Mouse (Mus musculus): ENCODE results near the gene Dlg2. TPM values are rescaled to one million over a fixed set of nuclear protein-coding genes. Genes with fewer than 3 reads are reported as not detected.

Dlg2 gene
- polyA plus RNA-seq, 1 experiment from 2014 or later, result 30.0 TPM

DNA sequence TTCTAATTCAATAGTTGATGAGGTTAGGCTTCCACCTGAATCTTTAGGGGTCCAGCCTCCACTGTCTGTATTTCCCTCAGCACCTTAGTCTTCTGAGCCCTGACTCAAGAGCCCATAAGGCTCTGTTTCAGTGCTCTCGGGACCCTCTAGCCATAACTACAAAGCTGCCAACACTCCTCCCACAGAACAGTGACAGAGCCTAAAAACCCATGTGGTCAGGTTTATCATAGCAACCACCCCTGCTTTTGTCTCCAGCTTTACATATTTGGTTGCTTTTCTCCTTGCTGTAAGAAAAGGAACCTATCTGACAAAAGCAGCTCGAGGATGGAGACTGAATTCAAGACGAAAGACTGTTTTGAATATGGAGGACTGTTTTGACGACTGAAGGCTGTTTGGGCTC is 765.2 kb downstream of the Dlg2 start:
- no peaks in the 10 kb centered on the region for H3K4me1 ChIP-seq (replicated peaks; ENCODE audit: control insufficient read depth, insufficient read depth, low read length)
- no peaks in the 10 kb centered on the region for H3K27me3 ChIP-seq (ENCODE audit: control insufficient read depth, insufficient read depth, low read length)
- H3K4me2 ChIP-seq (replicated peaks), result no peak overlapping the region
- DNase-seq (ENCODE audit: low spot score) (no peak), ATAC-seq (ENCODE audit: low FRiP score) (no peak)
- no peak overlapping the region for H3K9ac ChIP-seq
- H3K36me3 ChIP-seq (replicated peaks; ENCODE audit: control insufficient read depth, insufficient read depth), result no peaks in the 10 kb centered on the region
- no peak overlapping the region for H3K27ac ChIP-seq
- 72% methylated on average over 4 of the region's 4 CpGs for WGBS
- H3K9me3 ChIP-seq (ENCODE audit: control insufficient read depth, low read length), result no peaks in the 10 kb centered on the region
- H3K4me3 ChIP-seq (replicated peaks; ENCODE audit: low read length), result no peak overlapping the region

DNA sequence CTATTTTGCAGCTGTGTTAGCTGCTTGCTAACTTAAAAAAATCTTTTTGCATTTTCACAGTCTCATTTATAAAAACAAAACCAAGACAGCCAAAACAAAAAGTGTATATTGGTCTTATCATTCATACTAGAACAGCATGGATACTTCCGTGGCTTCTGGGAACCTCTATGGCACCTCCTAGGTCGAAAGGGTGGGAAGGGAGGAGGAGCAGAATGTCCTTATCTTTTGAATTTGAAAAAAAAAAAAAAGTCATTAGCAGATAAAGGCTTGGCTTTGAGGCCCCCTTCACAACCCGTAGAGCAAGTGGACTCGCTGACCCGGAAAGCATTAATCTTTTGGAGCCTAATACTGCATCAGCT is 785.2 kb downstream of the Dlg2 start:
- H3K9me3 ChIP-seq (ENCODE audit: control insufficient read depth, low read length), result no peaks in the 10 kb centered on the region

DNA sequence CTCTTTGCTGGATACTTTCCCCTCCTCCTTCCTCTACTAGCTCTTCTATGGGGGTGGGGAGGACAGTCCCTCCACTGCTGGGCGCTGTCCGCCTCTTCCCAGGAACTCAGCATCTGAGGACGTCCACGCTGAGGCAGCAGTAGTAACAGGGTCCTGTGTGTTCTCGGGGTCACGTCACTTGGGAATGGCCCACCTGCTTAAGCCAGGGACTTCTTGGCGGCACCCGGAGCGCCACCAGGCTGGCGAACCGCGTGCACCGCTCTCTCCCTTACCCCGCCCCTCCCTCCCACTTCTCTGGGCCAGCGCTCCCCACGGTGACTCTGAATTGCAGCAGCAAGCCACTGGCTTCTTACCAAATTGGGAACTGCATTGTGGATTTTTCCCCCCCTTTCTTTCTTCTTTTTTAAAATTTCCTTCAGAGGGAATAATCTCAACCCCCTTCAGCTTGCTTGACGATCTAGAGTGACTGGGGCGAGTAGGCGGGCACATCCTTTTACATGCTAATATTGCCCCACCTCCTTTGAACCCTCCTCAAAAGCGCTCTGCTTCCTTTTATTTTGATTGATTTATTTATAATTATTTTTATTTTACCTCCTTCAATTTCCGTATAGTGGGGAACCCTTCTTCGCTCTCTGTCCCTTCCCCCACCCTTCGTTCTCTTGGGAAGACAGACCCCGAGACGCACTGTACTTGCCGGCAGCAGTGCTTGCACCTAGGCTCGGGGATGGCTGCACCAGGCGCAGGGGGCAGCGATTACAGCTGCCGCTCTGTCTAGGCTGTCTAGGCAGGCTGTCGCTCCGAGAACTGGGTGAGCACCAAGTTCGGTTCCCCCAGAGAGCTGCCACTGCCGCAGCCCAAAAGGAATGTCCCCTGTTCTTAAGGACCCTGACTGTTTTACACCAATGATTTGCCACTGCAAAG is 785.8 kb downstream of the Dlg2 start:
- Histone ChIP-seq H3K4me3 (replicated peaks; ENCODE audit: low read length) (peak overlapping the region; percentile 44), H3K9ac (peak overlapping the region; percentile 65), H3K4me1 (replicated peaks; ENCODE audit: control insufficient read depth, insufficient read depth, low read length) (no peaks in the 10 kb centered on the region), H3K4me2 (replicated peaks) (peak overlapping the region; percentile 67), H3K27me3 (ENCODE audit: control insufficient read depth, insufficient read depth, low read length) (no peaks in the 10 kb centered on the region), H3K36me3 (replicated peaks; ENCODE audit: control insufficient read depth, insufficient read depth) (no peaks in the 10 kb centered on the region), H3K27ac (peak overlapping the region; percentile 21), H3K9me3 (ENCODE audit: control insufficient read depth, low read length) (no peaks in the 10 kb centered on the region)
- ATAC-seq (ENCODE audit: low FRiP score), result peak; percentile 88
- under 1% methylated on average over 34 of the region's 34 CpGs for WGBS
- peak; percentile 47 for DNase-seq (ENCODE audit: low spot score)

More for the DNA sequence above, 785.2 kb downstream of the Dlg2 start:
- peak overlapping the region; percentile 44 for H3K4me3 ChIP-seq (replicated peaks; ENCODE audit: low read length)
- no peak overlapping the region for H3K27ac ChIP-seq
- WGBS, result 3% methylated on average over 5 of the region's 5 CpGs
- DNase-seq (ENCODE audit: low spot score) (no peak), ATAC-seq (ENCODE audit: low FRiP score) (peak; percentile 19; the same call in 1 of the 2 replicates)
- H3K4me2 ChIP-seq (replicated peaks), result peak overlapping the region; percentile 67
- H3K36me3 ChIP-seq (replicated peaks; ENCODE audit: control insufficient read depth, insufficient read depth), result no peaks in the 10 kb centered on the region
- H3K4me1 ChIP-seq (replicated peaks; ENCODE audit: control insufficient read depth, insufficient read depth, low read length), result no peaks in the 10 kb centered on the region
- H3K9ac ChIP-seq, result peak overlapping the region; percentile 65
- no peaks in the 10 kb centered on the region for H3K27me3 ChIP-seq (ENCODE audit: control insufficient read depth, insufficient read depth, low read length)

DNA sequence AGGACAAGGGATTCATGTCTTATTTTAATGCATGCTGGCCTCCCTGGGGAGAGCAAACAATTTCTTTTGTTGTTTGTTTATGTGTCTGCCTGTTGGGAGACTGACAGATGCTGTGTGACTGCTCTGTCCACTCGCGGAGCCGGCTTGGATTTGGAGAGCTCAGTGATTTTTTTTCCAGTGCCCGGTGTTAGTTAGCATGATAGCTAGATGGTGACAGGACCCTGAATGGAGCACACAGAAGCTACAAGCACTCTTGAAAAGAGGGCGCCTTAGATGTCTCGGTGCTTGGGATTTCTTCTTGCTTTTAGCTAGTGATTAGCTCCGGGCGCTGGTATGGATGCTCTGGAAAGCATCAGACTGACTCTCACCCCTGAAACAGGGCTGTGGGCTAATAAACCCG is 786.5 kb downstream of the Dlg2 start:
- peak overlapping the region; percentile 67 for H3K4me2 ChIP-seq (replicated peaks)
- H3K9ac ChIP-seq, result peak overlapping the region; percentile 65
- peak overlapping the region; percentile 44 for H3K4me3 ChIP-seq (replicated peaks; ENCODE audit: low read length)
- H3K27me3 ChIP-seq (ENCODE audit: control insufficient read depth, insufficient read depth, low read length), result no peaks in the 10 kb centered on the region
- H3K36me3 ChIP-seq (replicated peaks; ENCODE audit: control insufficient read depth, insufficient read depth), result no peaks in the 10 kb centered on the region
- H3K4me1 ChIP-seq (replicated peaks; ENCODE audit: control insufficient read depth, insufficient read depth, low read length), result no peaks in the 10 kb centered on the region
- no peaks in the 10 kb centered on the region for H3K9me3 ChIP-seq (ENCODE audit: control insufficient read depth, low read length)
- peak overlapping the region; percentile 21 for H3K27ac ChIP-seq
- ATAC-seq (ENCODE audit: low FRiP score), result no peak
- peak; percentile 38 for DNase-seq (ENCODE audit: low spot score)
- 6% methylated on average over 9 of the region's 9 CpGs for WGBS

DNA sequence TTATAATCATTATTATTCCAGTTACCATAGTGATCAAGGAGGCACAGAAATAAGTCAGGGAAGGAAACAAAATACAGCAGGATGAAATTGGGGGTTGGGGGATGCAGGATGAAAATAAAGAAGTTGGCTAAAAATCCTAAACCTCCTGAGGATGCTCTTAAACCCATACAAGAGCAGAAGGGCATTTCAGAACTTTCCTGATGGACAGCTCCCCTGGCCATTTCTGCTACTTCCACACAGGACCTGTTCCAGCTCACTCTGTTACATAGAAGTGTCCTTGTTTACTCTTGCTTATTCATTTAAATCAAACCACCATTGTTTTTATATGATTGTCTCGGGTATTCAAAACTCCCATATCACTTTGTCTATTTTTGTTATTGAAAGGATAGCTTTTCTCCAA is 791.3 kb downstream of the Dlg2 start:
- Histone ChIP-seq H3K9ac (no peak overlapping the region), H3K4me3 (replicated peaks; ENCODE audit: low read length) (no peak overlapping the region), H3K4me1 (replicated peaks; ENCODE audit: control insufficient read depth, insufficient read depth, low read length) (no peaks in the 10 kb centered on the region), H3K27me3 (ENCODE audit: control insufficient read depth, insufficient read depth, low read length) (no peaks in the 10 kb centered on the region), H3K4me2 (replicated peaks) (no peak overlapping the region), H3K9me3 (ENCODE audit: control insufficient read depth, low read length) (no peaks in the 10 kb centered on the region), H3K27ac (no peak overlapping the region), H3K36me3 (replicated peaks; ENCODE audit: control insufficient read depth, insufficient read depth) (no peaks in the 10 kb centered on the region)
- 40% methylated on average over 1 of the region's 1 CpGs for WGBS
- peak; percentile 38 for DNase-seq (ENCODE audit: low spot score)
- no peak for ATAC-seq (ENCODE audit: low FRiP score)

DNA sequence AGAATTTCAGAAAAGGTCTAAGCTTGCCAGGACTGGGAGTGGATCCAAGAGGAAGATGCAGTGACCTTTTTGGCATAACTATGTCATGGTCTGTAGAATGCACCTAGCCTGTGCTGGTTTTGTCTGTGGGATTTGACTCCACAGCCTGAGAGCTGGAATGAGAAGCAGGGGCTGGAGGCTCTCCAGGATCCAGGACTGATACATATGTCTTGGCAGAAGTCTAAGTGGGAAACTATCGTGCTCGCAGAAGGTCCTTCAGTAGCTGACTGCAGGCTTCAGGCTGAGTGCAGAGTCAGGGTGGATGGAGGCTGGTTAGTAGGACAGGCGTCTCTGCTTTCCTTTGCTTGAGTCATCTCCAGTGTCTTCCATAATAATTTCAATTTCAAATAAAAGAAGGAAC is 807.7 kb downstream of the Dlg2 start:
- Histone ChIP-seq H3K27ac (no peak overlapping the region), H3K36me3 (replicated peaks; ENCODE audit: control insufficient read depth, insufficient read depth) (no peaks in the 10 kb centered on the region), H3K9ac (no peak overlapping the region), H3K4me3 (replicated peaks; ENCODE audit: low read length) (no peak overlapping the region), H3K4me1 (replicated peaks; ENCODE audit: control insufficient read depth, insufficient read depth, low read length) (no peaks in the 10 kb centered on the region), H3K4me2 (replicated peaks) (no peak overlapping the region), H3K27me3 (ENCODE audit: control insufficient read depth, insufficient read depth, low read length) (no peaks in the 10 kb centered on the region), H3K9me3 (ENCODE audit: control insufficient read depth, low read length) (no peaks in the 10 kb centered on the region)
- ATAC-seq (ENCODE audit: low FRiP score), result no peak
- DNase-seq (ENCODE audit: low spot score), result no peak
- 96% methylated on average over 3 of the region's 3 CpGs for WGBS

DNA sequence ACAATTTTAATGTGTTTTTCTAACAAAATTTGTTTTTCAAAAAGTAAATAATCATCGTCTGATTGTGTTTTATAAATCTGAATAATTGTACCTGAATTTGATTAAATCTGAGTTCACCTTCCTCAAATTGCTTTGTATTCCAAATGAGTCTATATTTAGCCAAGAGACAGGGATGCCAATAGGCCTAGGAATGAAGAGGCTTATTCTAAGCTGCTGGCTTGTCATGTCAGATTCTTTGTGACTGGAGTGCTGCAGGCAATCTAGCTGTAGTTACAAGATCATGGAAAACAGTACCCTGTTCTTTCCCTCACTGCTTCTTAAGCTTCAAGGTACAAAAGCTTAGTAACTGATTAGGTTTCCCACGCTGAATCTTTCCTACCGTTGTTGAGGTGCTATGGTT is 811.9 kb downstream of the Dlg2 start:
- Histone ChIP-seq H3K4me3 (replicated peaks; ENCODE audit: low read length) (no peak overlapping the region), H3K27ac (no peak overlapping the region), H3K9ac (no peak overlapping the region), H3K9me3 (ENCODE audit: control insufficient read depth, low read length) (no peaks in the 10 kb centered on the region), H3K4me2 (replicated peaks) (no peak overlapping the region), H3K4me1 (replicated peaks; ENCODE audit: control insufficient read depth, insufficient read depth, low read length) (no peaks in the 10 kb centered on the region), H3K36me3 (replicated peaks; ENCODE audit: control insufficient read depth, insufficient read depth) (no peaks in the 10 kb centered on the region), H3K27me3 (ENCODE audit: control insufficient read depth, insufficient read depth, low read length) (no peaks in the 10 kb centered on the region)
- no peak for DNase-seq (ENCODE audit: low spot score)
- no peak for ATAC-seq (ENCODE audit: low FRiP score)
- WGBS, result 82% methylated on average over 3 of the region's 3 CpGs

DNA sequence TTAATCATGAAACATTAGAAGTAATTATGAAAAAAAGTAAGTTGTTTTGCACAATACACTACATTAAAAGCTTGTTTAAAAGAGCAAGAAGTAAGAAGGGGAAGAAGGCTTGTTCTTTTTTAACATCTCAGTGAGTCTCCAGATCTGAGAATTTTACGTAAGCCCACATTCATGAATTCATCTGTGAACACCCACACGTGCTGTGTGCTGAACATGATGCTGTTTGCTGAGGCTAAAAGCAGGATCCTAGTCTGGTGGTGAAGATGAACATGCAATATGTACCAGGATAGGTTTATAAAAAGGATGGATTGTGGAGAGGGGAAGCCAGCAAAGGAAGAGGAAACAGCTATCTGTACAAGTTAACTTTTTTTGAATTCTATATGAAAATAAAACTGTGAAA is 819.7 kb downstream of the Dlg2 start:
- no peak for ATAC-seq (ENCODE audit: low FRiP score)
- Histone ChIP-seq H3K9me3 (ENCODE audit: control insufficient read depth, low read length) (no peaks in the 10 kb centered on the region), H3K4me3 (replicated peaks; ENCODE audit: low read length) (no peak overlapping the region), H3K4me1 (replicated peaks; ENCODE audit: control insufficient read depth, insufficient read depth, low read length) (no peaks in the 10 kb centered on the region), H3K9ac (no peak overlapping the region), H3K27me3 (ENCODE audit: control insufficient read depth, insufficient read depth, low read length) (no peaks in the 10 kb centered on the region), H3K4me2 (replicated peaks) (no peak overlapping the region), H3K36me3 (replicated peaks; ENCODE audit: control insufficient read depth, insufficient read depth) (no peaks in the 10 kb centered on the region), H3K27ac (no peak overlapping the region)
- no peak for DNase-seq (ENCODE audit: low spot score)
- WGBS, result 80% methylated on average over 2 of the region's 2 CpGs

DNA sequence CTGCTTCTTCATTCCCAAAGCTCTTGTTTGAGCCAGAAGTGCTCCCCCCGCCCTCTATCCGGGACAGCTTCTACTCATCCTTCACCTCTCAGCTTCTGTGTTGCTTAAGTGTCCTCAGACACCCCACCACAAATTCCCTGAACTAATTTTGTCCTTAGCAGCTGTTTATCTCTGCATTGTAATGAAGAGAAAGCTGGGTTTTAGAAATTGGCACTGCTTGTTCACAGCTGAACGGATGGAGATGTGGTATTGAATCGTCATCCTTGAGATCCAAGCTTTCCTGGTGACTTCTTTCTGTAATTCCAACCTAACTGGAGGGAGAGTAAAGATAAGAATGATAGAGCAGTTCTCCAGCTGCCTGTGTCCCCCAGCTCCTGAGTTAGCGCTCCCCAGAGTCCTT is 834.7 kb downstream of the Dlg2 start:
- WGBS, result 78% methylated on average over 5 of the region's 5 CpGs
- Histone ChIP-seq H3K27me3 (ENCODE audit: control insufficient read depth, insufficient read depth, low read length) (no peaks in the 10 kb centered on the region), H3K9me3 (ENCODE audit: control insufficient read depth, low read length) (no peaks in the 10 kb centered on the region), H3K36me3 (replicated peaks; ENCODE audit: control insufficient read depth, insufficient read depth) (no peaks in the 10 kb centered on the region), H3K4me3 (replicated peaks; ENCODE audit: low read length) (no peak overlapping the region), H3K4me1 (replicated peaks; ENCODE audit: control insufficient read depth, insufficient read depth, low read length) (no peaks in the 10 kb centered on the region), H3K9ac (no peak overlapping the region), H3K4me2 (replicated peaks) (no peak overlapping the region), H3K27ac (no peak overlapping the region)
- no peak for DNase-seq (ENCODE audit: low spot score)
- ATAC-seq (ENCODE audit: low FRiP score), result no peak

Measured in hindbrain, embryonic 14.5 days (tissue).